Comparison of ENCODE assay signal across 27 mouse cellular contexts in genomic region chr5:137826421-137826820, GRCm38 (mm10). TPM values are rescaled to one million over a fixed set of nuclear protein-coding genes. Genes with fewer than 3 reads are reported as not detected.
DNase-seq lines count a peak whose midpoint lies in the region; ATAC-seq and TF ChIP-seq lines count a peak whose summit lies in the region.
"Had no signal": no experiment of that assay in that cellular context is flagged by ENCODE, and none has a peak within 500 bp of the region (broad histone marks: within the 10 kb centered on the region; RNA-seq: fewer than 3 reads in every experiment).

No protein-coding gene starts in this region.

- TF ChIP-seq EP300 in CH12.LX (IDR thresholded peaks at IDR 0.05; ENCODE audit: low read length): no peak

- peak; percentile 61 for TF ChIP-seq POLR2A in CH12.LX (IDR thresholded peaks at IDR 0.05; ENCODE audit: low read depth, low read length)

- peak; percentile 37 for DNase-seq in midbrain, embryonic 11.5 days (ENCODE audit: low spot score, missing footprints)
- no peak for DNase-seq in midbrain, embryonic 14.5 days
- DNase-seq in CH12.LX (ENCODE audit: extremely low read depth): peak; percentile 67
- peak; percentile 16 for DNase-seq in brain, adult 2 months (ENCODE audit: low read depth, low spot score)
- peak; percentile 2 for DNase-seq in testis, postnatal 14 days (ENCODE audit: low spot score)
- no peak for DNase-seq in cerebellum, postnatal 25 days
- DNase-seq in cerebellum, postnatal 36 days: no peak
- DNase-seq: adrenal gland, postnatal 10 days; adrenal gland, postnatal 36 days; cerebellum, adult 11 months; cerebellum, adult 2 months; cerebellum, postnatal 10 days; gastrocnemius, postnatal 10 days; gastrocnemius, postnatal 36 days; heart, postnatal 36 days; kidney, adult 2 months had no signal

- no peaks in the 10 kb centered on the region for H3K36me3 ChIP-seq in midbrain, embryonic 11.5 days (ENCODE audit: control insufficient read depth, insufficient read depth, low read length)
- H3K36me3 ChIP-seq in midbrain, embryonic 14.5 days (ENCODE audit: control insufficient read depth, insufficient read depth, low read length): no peaks in the 10 kb centered on the region
- no peaks in the 10 kb centered on the region for H3K36me3 ChIP-seq in CH12.LX (replicated peaks in 1 of 2; ENCODE audit: control insufficient read depth in 1 of 2, insufficient read depth in 1 of 2, low read length in 1 of 2)
- H3K36me3 ChIP-seq: embryonic facial prominence, embryonic 12.5 days; embryonic facial prominence, embryonic 15.5 days; forebrain, embryonic 12.5 days; forebrain, embryonic 15.5 days; hindbrain, embryonic 10.5 days; hindbrain, embryonic 13.5 days had no signal

- no peaks in the 10 kb centered on the region for H3K9me3 ChIP-seq in midbrain, embryonic 11.5 days (ENCODE audit: control insufficient read depth, low read length)
- no peaks in the 10 kb centered on the region for H3K9me3 ChIP-seq in midbrain, embryonic 14.5 days (ENCODE audit: control insufficient read depth, low read length)
- no peaks in the 10 kb centered on the region for H3K9me3 ChIP-seq in CH12.LX (replicated peaks; ENCODE audit: low read length)
- H3K9me3 ChIP-seq: embryonic facial prominence, embryonic 12.5 days; embryonic facial prominence, embryonic 15.5 days; forebrain, embryonic 12.5 days; forebrain, embryonic 15.5 days; hindbrain, embryonic 10.5 days; hindbrain, embryonic 13.5 days had no signal

- no peaks in the 10 kb centered on the region for H3K79me2 ChIP-seq in CH12.LX (replicated peaks; ENCODE audit: control insufficient read depth, extremely low read depth, insufficient read depth, poor library complexity, severe bottlenecking)

- dilution Hi-C loops in CH12.LX (cut with MboI; ENCODE audit: extremely low pct_ligation_motif_present, extremely low pct_unique_long_range_greater_than_20kb, low sequenced_read_pairs): no loop called here

- no peak overlapping the region for H3K9ac ChIP-seq in midbrain, embryonic 11.5 days (ENCODE audit: low read length)
- no peak overlapping the region for H3K9ac ChIP-seq in midbrain, embryonic 14.5 days (replicated peaks; ENCODE audit: low read length)
- no peak overlapping the region; the same call in 1 of the 2 replicates for H3K9ac ChIP-seq in CH12.LX (ENCODE audit: insufficient read depth, low read depth)
- H3K9ac ChIP-seq: embryonic facial prominence, embryonic 12.5 days; embryonic facial prominence, embryonic 15.5 days; forebrain, embryonic 12.5 days; forebrain, embryonic 15.5 days; hindbrain, embryonic 13.5 days had no signal

- no peak overlapping the region for H3K27ac ChIP-seq in midbrain, embryonic 11.5 days (ENCODE audit: low read depth, low read length)
- H3K27ac ChIP-seq in midbrain, embryonic 14.5 days (replicated peaks; ENCODE audit: low read depth, low read length): no peak overlapping the region
- H3K27ac ChIP-seq in CH12.LX (ENCODE audit: insufficient read depth, low read depth): peak overlapping the region; percentile 84; the same call in 1 of the 2 replicates
- H3K27ac ChIP-seq: embryonic facial prominence, embryonic 12.5 days; embryonic facial prominence, embryonic 15.5 days; forebrain, embryonic 12.5 days; forebrain, embryonic 15.5 days; hindbrain, embryonic 10.5 days; hindbrain, embryonic 13.5 days had no signal

- TF ChIP-seq RAD21 in CH12.LX (IDR thresholded peaks at IDR 0.05; ENCODE audit: low read depth, low read length): no peak; the same call in 1 of the 2 replicates

- WGBS in midbrain, embryonic 11.5 days: 65% methylated on average over 7 of the region's 7 CpGs
- 75% methylated on average over 7 of the region's 7 CpGs for WGBS in midbrain, embryonic 14.5 days

- H3K4me1 ChIP-seq in midbrain, embryonic 11.5 days (ENCODE audit: control insufficient read depth, insufficient read depth, low read length): no peaks in the 10 kb centered on the region
- H3K4me1 ChIP-seq in midbrain, embryonic 14.5 days (ENCODE audit: control insufficient read depth, insufficient read depth, low read length): no peaks in the 10 kb centered on the region
- H3K4me1 ChIP-seq in CH12.LX (ENCODE audit: control insufficient read depth in 1 of 2, insufficient read depth in 2 of 2): peaks cover 33 to 88% of the 10 kb centered on the region in 2 experiments
- H3K4me1 ChIP-seq: embryonic facial prominence, embryonic 12.5 days; embryonic facial prominence, embryonic 15.5 days; forebrain, embryonic 12.5 days; forebrain, embryonic 15.5 days; hindbrain, embryonic 13.5 days had no signal

- H3K4me2 ChIP-seq in midbrain, embryonic 11.5 days: no peak overlapping the region
- no peak overlapping the region for H3K4me2 ChIP-seq in midbrain, embryonic 14.5 days (ENCODE audit: low read length)
- H3K4me2 ChIP-seq in CH12.LX (ENCODE audit: insufficient read depth, low read depth, poor library complexity, severe bottlenecking): peak overlapping the region; percentile 26
- H3K4me2 ChIP-seq: embryonic facial prominence, embryonic 12.5 days; embryonic facial prominence, embryonic 15.5 days; forebrain, embryonic 12.5 days; forebrain, embryonic 15.5 days; heart, embryonic 11.5 days; hindbrain, embryonic 13.5 days had no signal

- no peak for ATAC-seq in midbrain, embryonic 11.5 days (ENCODE audit: low FRiP score)
- no peak for ATAC-seq in midbrain, embryonic 14.5 days (ENCODE audit: low FRiP score, low TSS enrichment)
- ATAC-seq: forebrain, embryonic 15.5 days; hindbrain, embryonic 16.5 days; intestine, postnatal 0 days had no signal

- no peak overlapping the region for H3K4me3 ChIP-seq in midbrain, embryonic 11.5 days (ENCODE audit: low read depth, low read length)
- no peak overlapping the region for H3K4me3 ChIP-seq in midbrain, embryonic 14.5 days (replicated peaks; ENCODE audit: low read depth, low read length)
- peak overlapping the region in 1 of 3 experiments; percentile 31 for H3K4me3 ChIP-seq in CH12.LX (replicated peaks in 1 of 3; ENCODE audit: low read depth in 2 of 3, low read length in 2 of 3, poor library complexity in 1 of 3)
- H3K4me3 ChIP-seq: embryonic facial prominence, embryonic 12.5 days; embryonic facial prominence, embryonic 15.5 days; forebrain, embryonic 12.5 days; forebrain, embryonic 15.5 days; hindbrain, embryonic 10.5 days; hindbrain, embryonic 13.5 days had no signal

- H3K27me3 ChIP-seq in midbrain, embryonic 11.5 days (ENCODE audit: control insufficient read depth, insufficient read depth, low read length): no peaks in the 10 kb centered on the region
- no peaks in the 10 kb centered on the region for H3K27me3 ChIP-seq in midbrain, embryonic 14.5 days (ENCODE audit: control insufficient read depth, insufficient read depth, low read length)
- H3K27me3 ChIP-seq in CH12.LX (replicated peaks): no peaks in the 10 kb centered on the region
- H3K27me3 ChIP-seq: embryonic facial prominence, embryonic 12.5 days; embryonic facial prominence, embryonic 15.5 days; forebrain, embryonic 12.5 days; forebrain, embryonic 15.5 days; hindbrain, embryonic 13.5 days had no signal

- in situ Hi-C loops in CH12.LX (cut with MboI; ENCODE audit: low pct_ligation_motif_present, low pct_unique_long_range_greater_than_20kb, low sequenced_read_pairs): no loop called here

- TF ChIP-seq CTCF in CH12.LX (conservative IDR thresholded peaks at IDR 0.05 in 1 of 2, IDR thresholded peaks at IDR 0.05 in 1 of 2; ENCODE audit: low read depth in 2 of 2, low read length in 2 of 2): no peak

TF ChIP-seq in CH12.LX, 34 proteins besides CTCF, POLR2A, EP300 and RAD21 (continues in another document):
- no peak for TF ChIP-seq HCFC1 (IDR thresholded peaks at IDR 0.05; ENCODE audit: low read depth, low read length)
- TF ChIP-seq ELF1 (IDR thresholded peaks at IDR 0.05; ENCODE audit: low read depth, low read length): peak; percentile 20; the same call in 1 of the 2 replicates
- no peak for TF ChIP-seq GABPA (IDR thresholded peaks at IDR 0.05; ENCODE audit: insufficient replicate concordance, low read depth, low read length)
- no peak for TF ChIP-seq USF1 (IDR thresholded peaks at IDR 0.05; ENCODE audit: low read depth, low read length)
- TF ChIP-seq SIN3A (IDR thresholded peaks at IDR 0.05; ENCODE audit: low read length): 0 out of 2 replicates have a peak, but pooled peaks have one; percentile 21
- peak; percentile 80 for TF ChIP-seq CHD2 (IDR thresholded peaks at IDR 0.05; ENCODE audit: low read length)
- no peak for TF ChIP-seq PAX5 (IDR thresholded peaks at IDR 0.05; ENCODE audit: low read length)
- no peak for TF ChIP-seq USF2 (conservative IDR thresholded peaks at IDR 0.05; ENCODE audit: low read depth, low read length)

RNA-seq across cellular contexts. Expression of gene Pilra, which starts 9.7 kb away (rescaled TPM):
- 0.18 and 0.72 TPM in 2 replicates for polyA plus RNA-seq in midbrain, embryonic 11.5 days (2014; fragmentation: Nextera tagmentation; extraction: Ambion mirVana)
- polyA plus RNA-seq in midbrain, embryonic 14.5 days (2014; fragmentation: Nextera tagmentation; extraction: Ambion mirVana): 0.26 and 0.51 TPM in 2 replicates
- total RNA-seq in CH12.LX (2012; rRNA removed) (0.08 and 0.13 TPM in 2 replicates), CH12.LX (2014; rRNA removed) (not detected in 2 replicates)
- 0.42 and 0.66 TPM in 2 replicates for polyA plus RNA-seq in CH12.LX (2012; ENCODE audit: insufficient read length, low read depth)

RNA-seq across cellular contexts. Expression of gene Pilrb1, which starts 31.5 kb away (rescaled TPM):
- polyA plus RNA-seq in midbrain, embryonic 11.5 days (2014; fragmentation: Nextera tagmentation; extraction: Ambion mirVana): not detected in 2 replicates
- polyA plus RNA-seq in midbrain, embryonic 14.5 days (2014; fragmentation: Nextera tagmentation; extraction: Ambion mirVana): not detected in 2 replicates
- not detected in 2 replicates for total RNA-seq in CH12.LX (2012; rRNA removed)
- not detected in 2 replicates for total RNA-seq in CH12.LX (2014; rRNA removed)
- polyA plus RNA-seq in CH12.LX (2012; ENCODE audit: insufficient read length, low read depth): not detected in 2 replicates
- total RNA-seq: ES-E14; gastrocnemius, postnatal 36 days had no signal
- polyA plus RNA-seq: C2C12; cerebellum, adult 2 months; forebrain, embryonic 12.5 days; forebrain, embryonic 15.5 days; hindbrain, embryonic 10.5 days; hindbrain, embryonic 13.5 days; hindbrain, embryonic 16.5 days had no signal

RNA-seq across cellular contexts. Expression of gene Zcwpw1, which starts 38.8 kb away (rescaled TPM):
- polyA plus RNA-seq in midbrain, embryonic 11.5 days (2014; fragmentation: Nextera tagmentation; extraction: Ambion mirVana): 11.4 and 14.8 TPM in 2 replicates
- polyA plus RNA-seq in midbrain, embryonic 14.5 days (2014; fragmentation: Nextera tagmentation; extraction: Ambion mirVana): 5.6 and 8.2 TPM in 2 replicates
- total RNA-seq in CH12.LX (2012; rRNA removed) (1.3 and 1.9 TPM in 2 replicates), CH12.LX (2014; rRNA removed) (2.3 and 3.0 TPM in 2 replicates)
- polyA plus RNA-seq in CH12.LX (2012; ENCODE audit: insufficient read length, low read depth): 1.5 and 2.8 TPM in 2 replicates

RNA-seq across cellular contexts. Expression of gene Mepce, which starts 39.0 kb away (rescaled TPM):
- 11.4 and 11.5 TPM in 2 replicates for polyA plus RNA-seq in midbrain, embryonic 11.5 days (2014; fragmentation: Nextera tagmentation; extraction: Ambion mirVana)
- 11.3 and 14.4 TPM in 2 replicates for polyA plus RNA-seq in midbrain, embryonic 14.5 days (2014; fragmentation: Nextera tagmentation; extraction: Ambion mirVana)
- total RNA-seq in CH12.LX (2012; rRNA removed) (32.7 and 38.5 TPM in 2 replicates), CH12.LX (2014; rRNA removed) (31.1 and 37.3 TPM in 2 replicates)
- 42.4 and 43.7 TPM in 2 replicates for polyA plus RNA-seq in CH12.LX (2012; ENCODE audit: insufficient read length, low read depth)

RNA-seq across cellular contexts. Expression of gene Pilrb2, which starts 45.2 kb away (rescaled TPM):
- not detected in 2 replicates for polyA plus RNA-seq in midbrain, embryonic 11.5 days (2014; fragmentation: Nextera tagmentation; extraction: Ambion mirVana)
- polyA plus RNA-seq in midbrain, embryonic 14.5 days (2014; fragmentation: Nextera tagmentation; extraction: Ambion mirVana): 0.57 TPM in 1 of 2 replicates, not detected in the other
- total RNA-seq in CH12.LX (2012; rRNA removed): not detected in 2 replicates
- not detected in 2 replicates for total RNA-seq in CH12.LX (2014; rRNA removed)
- polyA plus RNA-seq in CH12.LX (2012; ENCODE audit: insufficient read length, low read depth): not detected in 2 replicates
- total RNA-seq: ES-E14 had no signal
- polyA plus RNA-seq: C2C12; forebrain, embryonic 12.5 days; forebrain, embryonic 15.5 days; hindbrain, embryonic 13.5 days; hindbrain, embryonic 16.5 days had no signal

Comparison
In these comparisons a context has a peak if more than half of its experiments do, and no peak if none do; other contexts are left out.
1. DNase-seq: peak in midbrain, embryonic 11.5 days (single experiment), CH12.LX (single experiment), brain, adult 2 months (single experiment) and testis, postnatal 14 days (single experiment); none in midbrain, embryonic 14.5 days (single experiment), cerebellum, postnatal 25 days (0 of 2) and cerebellum, postnatal 36 days (0 of 2).